Mouse (Mus musculus) liver, embryonic 16.5 days (tissue): Measurements from ENCODE around the gene Ndufv1. TPM values are rescaled to one million over a fixed set of nuclear protein-coding genes. Genes with fewer than 3 reads are reported as not detected.
A peak's percentile ranks its signal among the peaks of the same experiment; 100 is the strongest.
"Not testable (repeated sequence)": the region's sequence is repeated elsewhere in the genome, so short reads cannot be mapped to it uniquely, and the experiment has no call there.

Experiments
- ATAC-seq: fragments of 200-750 bp; cut with Nextera tagmentation; 2 replicates; pipeline ENCODE4 v1.8.0; 2017; ENCODE audit warnings: low read depth, mild to moderate bottlenecking, moderate number of reproducible peaks, moderate library complexity
- H3K27ac ChIP-seq: fragments of 300-500 bp; sonication (generic); 2 replicates; pipeline ENCODE4 v1.5.1; 2014; ENCODE audit warnings: mild to moderate bottlenecking, low read length
- H3K27me3 ChIP-seq: fragments of 300-500 bp; sonication (generic); 2 replicates; pipeline ENCODE4 v1.6.1; 2014; ENCODE audit warnings: low read depth, low read length, mixed read lengths; ENCODE audit not compliant: control insufficient read depth, insufficient read depth
- H3K36me3 ChIP-seq: fragments of 300-500 bp; sonication (generic); 2 replicates; pipeline ENCODE4 v1.6.1; 2014; ENCODE audit warnings: mild to moderate bottlenecking; ENCODE audit not compliant: control insufficient read depth, insufficient read depth
- H3K4me1 ChIP-seq: fragments of 300-500 bp; sonication (generic); 2 replicates; pipeline ENCODE4 v1.6.1; 2014; ENCODE audit warnings: low read depth, low read length, mixed read lengths; ENCODE audit not compliant: control insufficient read depth
- H3K4me2 ChIP-seq: fragments of 300-500 bp; sonication (generic); 2 replicates; pipeline ENCODE4 v1.6.1; 2014; ENCODE audit warnings: low read depth, low read length, mixed read lengths
- H3K4me3 ChIP-seq: fragments of 300-500 bp; sonication (generic); 2 replicates; pipeline ENCODE4 v1.5.1; 2014; ENCODE audit warnings: low read depth, mild to moderate bottlenecking, low read length
- H3K9ac ChIP-seq: fragments of 300-500 bp; sonication (generic); 2 replicates; pipeline ENCODE4 v1.6.1; 2014; ENCODE audit warnings: low read depth, low read length
- H3K9me3 ChIP-seq: fragments of 300-500 bp; sonication (generic); replicated peaks from 2 replicates; pipeline ENCODE4 v1.6.1; 2016; ENCODE audit warnings: low read length; ENCODE audit not compliant: control insufficient read depth
- WGBS: fragments of 180-500 bp; shearing (Covaris S2); extraction: QIAGEN DNeasy Blood & Tissue Kit; methylation state at CpG from one replicate; pipeline ENCODE4 v1.1.7; 2014; ENCODE audit not compliant: insufficient replicate concordance; 5-methylcytosine and 5-hydroxymethylcytosine counted together
- polyA plus RNA-seq: library from polyadenylated mRNA; unstranded; fragments of >200 nt; fragmentation: Nextera tagmentation; extraction: Ambion mirVana; gene quantifications from 2 replicates; pipeline ENCODE4 v1.2.1, GENCODE M21; 2015

Ndufv1 gene
- polyA plus RNA-seq, 1 experiment from 2014 or later, result 145 TPM

DNA sequence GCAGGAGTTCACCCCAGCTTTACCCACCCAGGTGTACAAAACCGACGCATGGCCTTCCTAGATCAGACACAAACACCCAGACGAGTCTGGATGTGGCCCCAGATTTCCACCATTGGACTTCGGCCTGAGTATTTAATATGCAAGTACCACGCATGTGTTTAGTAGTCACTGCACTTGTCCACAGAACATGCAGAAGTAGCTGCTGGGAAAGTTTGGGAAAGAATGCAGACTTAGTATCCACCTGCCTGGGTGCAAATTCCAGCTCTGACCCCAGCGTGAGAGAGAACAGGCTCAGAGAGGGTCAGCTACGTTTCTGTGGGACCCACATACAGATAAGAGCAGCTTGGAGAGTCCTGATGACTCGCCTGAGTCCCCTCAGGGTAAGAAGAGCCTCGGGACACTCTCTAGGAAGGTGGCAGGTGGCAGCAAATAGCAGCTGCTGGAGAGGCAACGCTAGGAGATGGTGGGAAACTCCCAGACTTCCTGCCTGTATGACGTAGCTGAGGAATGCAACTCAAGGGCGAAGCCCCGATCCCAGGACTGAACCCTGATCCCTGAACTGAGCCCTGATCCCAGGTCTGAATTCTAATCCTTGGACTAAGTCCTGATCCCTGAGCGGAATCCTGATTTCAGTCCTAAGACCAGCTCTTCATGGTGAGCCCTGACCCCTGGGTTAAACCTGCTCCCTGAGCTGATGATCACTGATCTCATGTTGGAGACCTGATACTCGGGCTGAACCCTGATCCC lies 43.5 kb upstream of the Ndufv1 start:
- H3K4me2 ChIP-seq, result no peak overlapping the region
- 0 out of 2 replicates have a peak overlapping the region, but pooled peaks have one; percentile 15 for H3K9ac ChIP-seq
- peaks cover 40% of the 10 kb centered on the region for H3K4me1 ChIP-seq
- no peak for ATAC-seq
- 49% methylated on average over 15 of the region's 15 CpGs for WGBS
- no peaks in the 10 kb centered on the region for H3K27me3 ChIP-seq
- H3K9me3 ChIP-seq, result no peaks in the 10 kb centered on the region
- no peaks in the 10 kb centered on the region for H3K36me3 ChIP-seq
- H3K4me3 ChIP-seq, result no peak overlapping the region
- peak overlapping the region; percentile 75 for H3K27ac ChIP-seq

DNA sequence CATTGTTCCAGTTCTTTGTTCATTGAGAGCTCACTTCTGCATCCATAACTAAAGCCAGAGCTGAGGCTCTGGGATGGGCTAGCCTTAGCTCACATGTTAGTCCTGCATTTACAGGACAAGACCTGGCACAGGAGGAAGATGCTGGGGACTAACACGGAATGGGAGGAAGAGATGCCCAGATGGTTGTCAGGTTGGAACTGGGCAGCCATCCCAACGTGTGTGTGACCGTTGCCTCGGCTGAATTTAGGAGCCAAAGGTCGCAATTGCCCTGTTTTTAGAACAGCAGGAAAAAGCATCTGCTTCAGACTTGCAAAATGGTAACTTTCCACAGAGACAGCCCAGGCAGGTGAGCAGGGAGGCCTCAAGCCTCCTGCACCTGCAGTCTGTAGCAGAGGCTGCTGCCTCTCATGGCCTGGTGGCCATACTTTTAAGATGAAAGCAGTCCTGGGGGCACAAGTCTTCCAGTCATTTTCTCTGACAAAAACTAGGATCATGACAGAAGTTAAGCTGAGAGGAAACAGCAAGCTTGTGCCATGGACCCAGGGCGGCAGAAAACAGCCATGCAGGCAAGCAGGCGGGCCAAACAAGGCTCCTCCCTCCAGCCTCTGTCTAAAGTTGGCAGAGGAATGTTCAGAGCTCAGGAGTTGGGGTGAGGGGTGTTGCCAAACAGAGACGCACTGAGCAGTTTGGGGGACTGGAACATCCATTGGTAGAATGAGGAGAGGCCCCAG lies 42.8 kb upstream of the Ndufv1 start:
- 66% methylated on average over 8 of the region's 8 CpGs for WGBS
- Histone ChIP-seq H3K27ac (peak overlapping the region; percentile 31), H3K4me1 (peaks cover 37% of the 10 kb centered on the region)

DNA sequence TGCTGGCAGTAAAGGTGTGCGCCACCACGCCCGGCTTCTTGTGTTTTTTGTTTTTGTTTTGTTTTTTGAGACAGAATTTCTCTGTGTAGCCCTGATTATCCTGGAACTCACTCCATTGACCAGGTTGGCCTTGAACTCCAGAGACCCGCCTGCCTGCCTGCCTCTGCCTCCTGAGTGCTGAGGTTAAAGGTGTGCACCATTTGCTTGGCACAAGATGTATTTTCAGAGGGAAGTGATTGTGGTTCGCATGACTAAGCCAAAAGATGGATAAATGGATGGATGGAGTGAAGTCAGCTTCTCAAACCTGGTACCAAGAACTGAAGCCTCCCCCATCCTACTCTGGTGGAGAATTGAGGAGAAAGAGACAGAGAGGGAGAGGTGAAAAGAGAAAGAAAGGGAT lies 42.0 kb upstream of the Ndufv1 start:
- no peak overlapping the region for H3K9ac ChIP-seq
- no peaks in the 10 kb centered on the region for H3K9me3 ChIP-seq
- ATAC-seq, result no peak
- H3K27me3 ChIP-seq, result no peaks in the 10 kb centered on the region
- WGBS, result 64% methylated on average over 5 of the region's 5 CpGs
- no peak overlapping the region for H3K4me2 ChIP-seq
- no peaks in the 10 kb centered on the region for H3K36me3 ChIP-seq
- H3K27ac ChIP-seq, result no peak overlapping the region
- H3K4me3 ChIP-seq, result no peak overlapping the region
- peaks cover 32% of the 10 kb centered on the region for H3K4me1 ChIP-seq

More for the DNA sequence above, 42.8 kb upstream of the Ndufv1 start:
- H3K4me2 ChIP-seq, result no peak overlapping the region
- H3K36me3 ChIP-seq, result no peaks in the 10 kb centered on the region
- no peak overlapping the region for H3K4me3 ChIP-seq
- ATAC-seq, result no peak
- H3K9me3 ChIP-seq, result no peaks in the 10 kb centered on the region
- no peaks in the 10 kb centered on the region for H3K27me3 ChIP-seq
- no peak overlapping the region for H3K9ac ChIP-seq

DNA sequence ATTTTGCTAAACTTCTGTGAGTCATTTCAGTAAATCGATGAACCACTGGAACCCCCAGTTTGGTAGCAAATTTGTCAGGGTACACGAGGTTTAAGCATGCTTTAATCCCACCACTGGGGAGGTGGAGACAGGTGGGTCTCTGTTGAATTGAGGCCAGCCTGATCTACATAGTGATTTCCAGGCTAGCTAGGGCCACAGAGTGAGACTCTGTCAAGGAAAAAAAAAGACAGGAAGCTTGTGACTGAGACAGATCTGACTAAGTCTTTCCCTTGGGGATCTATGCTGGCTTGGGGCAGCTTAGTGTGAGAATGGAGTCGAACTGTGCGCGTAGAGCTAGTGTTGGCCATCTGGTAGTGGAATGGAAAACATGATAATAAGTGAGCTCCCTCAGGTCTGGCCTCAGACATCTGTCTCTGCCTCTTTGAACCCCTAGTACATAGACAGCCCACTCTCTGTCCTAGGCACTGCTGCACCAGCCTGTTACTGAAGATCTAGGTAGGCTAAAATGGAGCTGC lies 40.0 kb upstream of the Ndufv1 start:
- WGBS, result 60% methylated on average over 5 of the region's 5 CpGs
- no peak overlapping the region for H3K4me2 ChIP-seq
- no peaks in the 10 kb centered on the region for H3K27me3 ChIP-seq
- no peak overlapping the region for H3K4me3 ChIP-seq
- H3K27ac ChIP-seq, result no peak overlapping the region
- no peak overlapping the region for H3K9ac ChIP-seq
- no peaks in the 10 kb centered on the region for H3K36me3 ChIP-seq
- no peak for ATAC-seq
- H3K9me3 ChIP-seq, result no peaks in the 10 kb centered on the region
- peaks cover 17% of the 10 kb centered on the region for H3K4me1 ChIP-seq

DNA sequence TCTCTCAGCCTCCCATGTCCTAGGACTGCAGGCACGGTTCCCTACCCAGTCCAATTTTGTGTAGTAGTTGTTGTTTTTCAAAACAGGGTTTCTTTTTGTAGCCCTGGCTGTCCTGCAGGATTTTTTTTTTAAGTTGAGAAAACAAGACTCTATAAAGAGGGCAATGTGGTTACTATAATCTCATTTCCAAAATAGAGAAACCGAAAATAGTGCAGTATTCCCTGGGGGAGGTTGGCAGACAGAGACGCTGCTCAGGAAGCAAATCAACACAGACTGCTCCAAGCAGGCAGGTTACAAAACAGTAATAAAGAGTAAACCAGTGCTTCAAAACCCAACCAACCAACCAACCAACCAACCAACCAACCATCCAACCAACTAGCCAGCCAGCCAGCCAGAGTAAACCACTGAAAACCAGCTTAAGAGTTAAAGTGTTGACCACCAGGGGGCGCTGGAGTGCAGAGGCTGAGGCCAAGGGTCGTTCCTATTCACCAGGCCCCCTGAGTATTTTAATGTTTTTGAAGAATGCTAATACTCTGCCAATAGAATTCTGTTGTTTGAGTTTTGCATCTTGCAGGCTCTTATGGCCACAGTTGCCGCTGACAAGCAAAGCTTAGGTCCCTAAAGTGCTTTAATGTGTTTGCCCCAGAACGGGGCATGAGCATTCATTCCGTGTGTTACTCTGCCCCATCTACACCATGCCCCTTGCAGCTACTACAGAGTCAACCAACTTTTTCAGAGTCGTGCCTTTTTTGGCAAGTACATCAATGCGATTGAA lies 39.3 kb upstream of the Ndufv1 start:
- 47% methylated on average over 10 of the region's 10 CpGs for WGBS
- H3K9ac ChIP-seq, result no peak overlapping the region
- no peaks in the 10 kb centered on the region for H3K36me3 ChIP-seq
- peaks cover 20% of the 10 kb centered on the region for H3K4me1 ChIP-seq
- no peak overlapping the region for H3K4me2 ChIP-seq
- H3K27ac ChIP-seq, result no peak overlapping the region
- no peak for ATAC-seq
- no peaks in the 10 kb centered on the region for H3K9me3 ChIP-seq
- H3K27me3 ChIP-seq, result no peaks in the 10 kb centered on the region
- no peak overlapping the region for H3K4me3 ChIP-seq

DNA sequence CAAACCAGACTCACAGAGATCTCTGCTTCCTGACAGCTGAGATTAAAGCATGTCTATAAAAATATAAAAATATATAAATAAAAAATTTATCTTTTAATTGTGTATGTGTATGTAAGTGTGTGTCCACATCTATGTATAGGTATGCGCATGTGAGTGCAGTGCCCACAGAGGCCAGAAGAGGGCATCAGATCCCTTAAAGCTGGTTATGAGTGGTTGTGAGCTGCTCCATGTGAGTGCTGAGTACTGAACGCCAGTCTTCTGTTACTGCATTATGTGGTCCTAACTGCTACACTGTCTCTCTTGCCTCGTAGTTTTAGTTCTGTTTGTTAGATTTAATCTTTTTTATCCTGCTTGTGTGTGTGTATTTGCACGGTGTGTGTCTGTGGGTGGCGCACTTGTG lies 38.4 kb upstream of the Ndufv1 start:
- WGBS, result 89% methylated on average over 5 of the region's 5 CpGs
- Histone ChIP-seq H3K9ac (no peak overlapping the region), H3K4me1 (peaks cover 28% of the 10 kb centered on the region), H3K9me3 (no peaks in the 10 kb centered on the region), H3K27ac (no peak overlapping the region), H3K27me3 (no peaks in the 10 kb centered on the region), H3K36me3 (no peaks in the 10 kb centered on the region), H3K4me3 (no peak overlapping the region), H3K4me2 (no peak overlapping the region)
- no peak for ATAC-seq

DNA sequence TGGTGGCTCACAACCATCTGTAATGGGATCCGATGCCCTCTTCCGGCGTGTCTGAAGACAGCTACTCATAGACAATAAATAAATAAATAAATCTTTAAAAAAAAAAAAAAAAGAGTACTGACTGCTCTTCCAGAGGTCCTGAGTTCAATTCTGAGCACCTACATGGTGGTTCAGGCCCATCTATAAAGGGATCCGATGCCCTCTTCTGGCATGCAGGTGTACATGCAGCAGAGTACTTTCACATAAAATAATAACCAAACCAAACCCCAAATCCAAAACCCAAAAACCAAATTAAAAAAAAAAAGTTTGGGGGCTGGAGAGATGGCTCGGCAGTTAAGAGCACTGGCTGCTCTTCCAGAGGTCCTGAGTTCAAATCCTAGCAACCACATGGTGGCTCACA lies 36.5 kb upstream of the Ndufv1 start:
- peaks cover 36% of the 10 kb centered on the region for H3K4me1 ChIP-seq
- H3K4me2 ChIP-seq, H3K4me3 ChIP-seq, H3K9me3 ChIP-seq, H3K27me3 ChIP-seq, ATAC-seq, H3K27ac ChIP-seq, H3K9ac ChIP-seq, H3K36me3 ChIP-seq: not testable (repeated sequence)
- WGBS, result 68% methylated on average over 5 of the region's 5 CpGs

DNA sequence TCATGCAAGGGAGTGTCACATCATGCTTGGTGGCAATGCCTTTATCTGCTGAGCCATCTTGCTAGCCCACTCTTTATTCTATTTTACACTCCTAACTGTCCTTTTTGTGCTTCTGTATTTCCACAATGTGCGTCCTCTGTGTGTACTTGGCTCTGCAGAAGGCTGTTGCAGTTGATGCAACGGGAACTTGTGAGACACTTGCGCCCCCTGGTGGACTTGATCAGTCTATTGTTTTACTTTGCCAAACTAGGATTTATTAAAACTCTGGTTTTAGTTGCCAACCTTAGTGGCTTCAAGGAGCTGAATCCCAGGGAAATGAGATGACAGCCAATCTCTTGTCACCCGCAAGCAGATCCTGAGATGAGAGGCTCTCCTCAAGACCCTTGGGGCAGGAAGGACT lies 35.3 kb upstream of the Ndufv1 start:
- Histone ChIP-seq H3K4me3 (peak overlapping the region; percentile 38; the same call in 1 of the 2 replicates), H3K9ac (no peak overlapping the region), H3K27me3 (no peaks in the 10 kb centered on the region), H3K4me1 (peaks cover 38% of the 10 kb centered on the region), H3K27ac (no peak overlapping the region), H3K4me2 (peak overlapping the region; percentile 66; the same call in 1 of the 2 replicates), H3K36me3 (no peaks in the 10 kb centered on the region), H3K9me3 (no peaks in the 10 kb centered on the region)
- ATAC-seq, result no peak
- 10% methylated on average over 4 of the region's 4 CpGs for WGBS
